Mouse (Mus musculus) right cerebral cortex, adult 18-20 months (tissue): Measurements from ENCODE around the gene Iglon5.

Experiments
- DNase-seq: peaks from one replicate; pipeline ENCODE4 v3.0.0; 2022; ENCODE audit warnings: mixed read lengths

The Iglon5 gene

GRCm38 (mm10) chr7:43422995-43423617 lies 66.8 kb downstream of the Iglon5 start:
- peak; percentile 75 for DNase-seq
